Mouse (Mus musculus): ENCODE results near the gene Esrrb.

The Esrrb gene

DNA sequence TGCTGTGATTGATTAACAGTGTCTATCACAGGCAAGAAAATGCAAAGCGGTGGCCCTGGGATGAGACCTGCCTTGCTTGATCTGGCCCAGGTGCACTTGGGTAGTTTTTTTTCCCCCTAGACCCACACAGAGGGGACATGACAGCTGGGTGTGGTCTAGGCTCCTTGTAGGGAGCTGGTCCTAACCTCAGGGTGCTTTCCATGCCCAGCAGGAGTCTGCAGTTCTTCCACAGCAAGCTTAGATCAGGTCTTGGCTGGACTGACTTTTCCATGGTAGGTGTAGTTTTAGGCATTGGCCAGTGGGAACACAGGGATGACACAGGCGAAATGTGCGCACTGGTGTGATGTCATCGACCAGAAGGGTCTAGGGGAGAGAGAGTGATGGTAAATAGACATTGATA, 136.2 kb downstream of the Esrrb start:
- DNase-seq (ENCODE audit: low read depth, low spot score): peak; percentile 87

DNA sequence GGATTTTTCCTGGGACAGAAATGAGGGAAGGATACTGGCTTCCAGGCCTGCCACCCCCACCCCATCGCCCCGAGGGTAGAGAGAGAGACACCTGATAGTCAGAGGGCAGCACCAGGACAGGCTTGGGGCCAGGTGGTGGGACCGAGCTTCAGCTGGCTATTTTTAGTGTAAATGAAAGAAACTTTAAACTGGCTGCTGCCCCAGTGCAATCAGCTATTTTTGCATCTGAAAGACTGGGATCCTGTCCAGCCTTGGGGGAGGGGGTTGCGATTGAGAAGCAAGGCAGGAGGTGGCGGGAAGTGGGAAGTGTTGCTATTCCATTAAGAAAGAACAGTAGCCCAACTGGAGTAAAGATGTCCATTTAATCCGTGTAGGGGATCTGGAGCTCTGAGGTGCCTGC, 137.8 kb downstream of the Esrrb start:
- DNase-seq (ENCODE audit: low read depth, low spot score): peak; percentile 96

- DNase-seq (ENCODE audit: low read depth, low spot score): peak; percentile 99
These were observed 140.8 kb downstream of the Esrrb start for GRCm38 (mm10) chr12:86501728-86502127.

GRCm38 (mm10) chr12:86503921-86504320, 143.0 kb downstream of the Esrrb start:
- no peak for DNase-seq (ENCODE audit: low read depth, low spot score)

GRCm38 (mm10) chr12:86504321-86504720, 143.4 kb downstream of the Esrrb start:
- peak; percentile 99 for DNase-seq (ENCODE audit: low read depth, low spot score)

DNA sequence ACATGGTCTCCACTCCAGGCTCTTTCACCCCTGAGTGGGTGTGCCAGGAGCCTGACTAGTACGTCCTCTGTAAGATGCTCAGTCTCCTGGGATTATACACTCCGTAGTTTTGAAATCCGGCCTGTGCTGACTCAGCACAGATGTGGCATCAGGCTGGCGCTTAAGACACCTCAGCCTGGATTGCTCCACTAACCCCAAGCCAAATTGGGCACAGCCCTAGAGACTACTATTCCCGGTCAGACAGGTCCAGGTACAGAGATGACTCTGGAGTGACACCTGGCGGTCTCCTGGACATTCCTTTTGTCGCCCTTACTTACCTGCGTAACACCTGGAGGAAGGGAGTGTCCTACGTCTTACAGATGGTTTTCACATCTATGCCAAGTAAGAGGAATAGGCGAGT, 146.8 kb downstream of the Esrrb start:
- DNase-seq (ENCODE audit: low read depth, low spot score): peak; percentile 67

GRCm38 (mm10) chr12:86508313-86508988, 147.5 kb downstream of the Esrrb start:
- DNase-seq (ENCODE audit: low read depth, low spot score): peak; percentile 74

GRCm38 (mm10) chr12:86509295-86510279, 148.7 kb downstream of the Esrrb start:
- no peak for DNase-seq (ENCODE audit: low read depth, low spot score)

- no peak for DNase-seq (ENCODE audit: low read depth, low spot score)
These were observed 151.4 kb downstream of the Esrrb start for GRCm38 (mm10) chr12:86512335-86512734.

GRCm38 (mm10) chr12:86513596-86513995, 152.7 kb downstream of the Esrrb start:
- DNase-seq (ENCODE audit: low read depth, low spot score): no peak

- no peak for DNase-seq (ENCODE audit: low read depth, low spot score)
These were observed 155.7 kb downstream of the Esrrb start for GRCm38 (mm10) chr12:86516602-86517001.

- DNase-seq (ENCODE audit: low read depth, low spot score): no peak
These were observed 156.8 kb downstream of the Esrrb start for GRCm38 (mm10) chr12:86517721-86518120.

DNA sequence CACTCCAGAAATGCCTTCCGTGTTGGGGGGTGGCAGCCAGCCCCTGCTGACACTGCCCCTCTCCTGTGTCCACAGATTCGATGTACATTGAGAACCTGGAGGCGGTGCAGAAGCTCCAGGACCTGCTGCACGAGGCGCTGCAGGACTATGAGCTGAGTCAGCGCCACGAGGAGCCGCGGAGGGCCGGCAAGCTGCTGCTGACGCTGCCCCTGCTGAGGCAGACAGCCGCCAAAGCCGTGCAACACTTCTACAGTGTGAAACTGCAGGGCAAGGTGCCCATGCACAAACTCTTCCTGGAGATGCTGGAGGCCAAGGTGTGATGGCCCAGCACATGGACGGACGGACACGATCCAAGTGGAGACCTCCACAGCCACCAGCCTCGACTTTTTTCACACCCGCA, 157.8 kb downstream of the Esrrb start:
- DNase-seq (ENCODE audit: low read depth, low spot score): no peak

DNA sequence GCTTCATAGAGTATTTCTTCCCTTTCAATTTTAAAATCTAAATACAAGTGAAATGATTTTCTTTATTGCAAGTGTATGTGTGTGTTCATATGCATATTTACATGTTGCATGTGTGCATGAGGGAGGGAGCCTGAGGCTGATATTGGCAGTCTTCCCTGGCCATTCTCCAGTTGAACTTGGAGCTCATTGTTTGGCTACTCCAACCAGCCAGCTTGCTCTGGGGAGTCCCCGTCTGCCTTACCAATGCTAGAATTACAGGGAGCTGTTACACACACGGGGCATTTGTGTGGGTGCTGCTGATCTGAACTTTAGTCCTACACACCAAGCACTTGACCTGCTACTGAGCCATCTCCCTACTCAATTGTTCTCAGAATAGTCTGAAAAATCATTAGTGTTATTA, 173.4 kb downstream of the Esrrb start:
- no peak for DNase-seq (ENCODE audit: low read depth, low spot score)

- DNase-seq (ENCODE audit: low read depth, low spot score): no peak
These were observed 176.9 kb downstream of the Esrrb start for GRCm38 (mm10) chr12:86537799-86538198.

- no peak for DNase-seq (ENCODE audit: low read depth, low spot score)
These were observed 177.8 kb downstream of the Esrrb start for GRCm38 (mm10) chr12:86538711-86539110.

DNA sequence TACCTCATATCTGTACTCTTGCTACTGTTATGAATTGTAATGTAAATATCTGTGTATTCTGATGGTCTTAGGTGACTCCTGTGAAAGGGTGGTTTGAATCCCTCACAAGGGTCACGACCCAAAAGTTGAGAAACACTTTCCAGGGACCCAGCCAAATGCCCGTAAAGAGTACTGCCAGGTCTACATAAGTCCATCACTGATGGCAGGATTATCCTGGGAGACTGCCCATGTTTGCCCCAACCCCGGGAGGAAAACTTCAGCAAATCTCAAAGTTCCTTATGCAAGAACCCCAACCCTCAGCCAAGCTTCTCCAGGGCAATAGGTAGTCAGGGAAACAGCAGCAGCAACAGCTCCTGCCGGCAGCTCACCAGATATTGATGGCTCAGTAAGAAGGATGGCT, 178.6 kb downstream of the Esrrb start:
- no peak for DNase-seq (ENCODE audit: low read depth, low spot score)

GRCm38 (mm10) chr12:86547808-86548207, 186.9 kb downstream of the Esrrb start:
- peak; percentile 39 for DNase-seq (ENCODE audit: low read depth, low spot score)

GRCm38 (mm10) chr12:86553037-86553436, 192.1 kb downstream of the Esrrb start:
- no peak for DNase-seq (ENCODE audit: low read depth, low spot score)

- DNase-seq (ENCODE audit: low read depth, low spot score): peak; percentile 85
These were observed 196.0 kb downstream of the Esrrb start for GRCm38 (mm10) chr12:86556796-86557517.

DNA sequence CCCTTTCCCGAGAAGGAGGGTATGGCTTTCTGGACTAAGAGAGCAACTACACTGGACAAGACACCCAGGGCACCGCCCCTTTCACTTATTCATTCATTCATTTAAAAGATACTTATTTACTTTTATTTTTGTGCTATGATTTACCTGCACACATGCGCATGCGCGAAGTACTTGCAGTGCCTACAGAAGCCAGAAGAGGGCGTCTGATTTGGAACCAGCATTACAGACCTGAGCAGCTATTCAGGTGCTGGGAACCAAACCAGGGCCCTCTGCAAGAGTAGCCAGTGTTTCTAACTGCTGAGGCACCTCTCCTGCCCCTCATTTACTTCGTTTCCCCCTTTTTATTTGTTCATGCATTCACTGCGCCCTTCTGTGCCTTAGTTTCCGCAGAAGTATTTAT, 198.0 kb downstream of the Esrrb start:
- peak; percentile 59 for DNase-seq (ENCODE audit: low read depth, low spot score)

DNA sequence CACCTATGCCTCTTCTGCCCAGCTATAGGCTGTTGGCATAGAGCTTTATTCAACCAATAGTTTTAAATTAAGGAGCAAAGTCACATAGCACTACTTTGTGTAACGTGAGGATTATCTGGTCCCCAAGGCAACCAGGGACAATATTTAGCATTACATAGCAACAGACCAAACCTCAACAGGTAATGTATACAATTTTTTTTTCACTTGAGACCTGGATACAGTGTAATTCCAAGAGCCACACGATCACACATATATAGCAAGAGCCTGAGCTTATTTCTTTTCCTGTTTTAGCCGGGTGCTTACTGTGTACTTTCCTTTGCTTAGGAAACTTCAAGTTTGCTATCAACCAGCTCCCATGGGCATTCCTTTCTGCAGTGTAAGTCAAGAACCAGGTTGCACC, 201.8 kb downstream of the Esrrb start:
- DNase-seq (ENCODE audit: low read depth, low spot score): no peak

Data from ES-CJ7 (cell line).